Mouse (Mus musculus) thymus, postnatal 10 days (tissue): ENCODE data around the gene Tmem161b.
"Not testable (repeated sequence)": the region's sequence is repeated elsewhere in the genome, so short reads cannot be mapped to it uniquely, and the experiment has no call there.

Experiments used
- DNase-seq, 2 experiments: peaks; one replicate each; pipeline ENCODE4 v3.0.0; 2021; ENCODE audit warnings: low spot score in 2 of 2

Gene Tmem161b

DNA sequence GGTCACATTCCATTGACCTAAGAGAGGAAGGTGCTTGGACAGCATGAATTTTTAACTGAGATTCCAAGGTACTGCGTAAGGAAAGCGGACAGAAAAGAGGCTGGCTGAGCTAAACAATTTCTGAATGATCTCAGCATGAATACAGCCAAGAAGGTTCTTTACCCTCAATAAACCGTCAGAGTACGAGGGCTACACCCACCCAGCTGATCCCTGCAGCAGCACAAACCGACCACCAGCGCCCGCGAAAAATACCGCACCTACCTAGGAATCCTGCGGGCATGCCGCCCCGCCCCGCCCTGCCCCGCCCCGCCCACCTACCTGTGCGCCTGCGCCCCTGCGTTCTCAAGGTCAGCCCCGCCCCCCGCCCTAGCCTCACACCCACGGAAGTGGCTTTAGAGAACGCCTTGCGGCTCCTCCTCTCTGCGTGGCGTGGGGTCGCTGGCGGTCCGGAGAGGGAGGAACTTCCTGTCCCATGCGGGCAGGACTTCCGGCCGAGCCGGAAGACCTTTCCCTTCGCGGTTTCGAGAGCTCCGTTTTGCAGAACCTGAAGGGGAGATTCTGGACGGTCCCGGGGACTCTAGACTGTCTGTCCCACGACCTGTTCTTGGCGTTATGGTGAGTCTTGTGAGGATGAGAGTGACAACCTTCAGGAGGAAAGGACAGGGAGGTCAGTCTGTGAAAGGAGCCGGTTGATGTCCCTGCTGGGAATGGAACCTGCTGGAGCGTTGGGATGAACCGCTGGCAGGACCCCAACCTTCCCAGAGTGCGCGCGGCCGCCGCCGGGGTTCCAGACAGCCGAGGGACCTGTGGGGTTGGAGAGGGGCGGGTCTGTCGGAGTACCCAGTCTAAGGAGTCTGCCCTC, at the start of gene Tmem161b:
Tmem161b (plus strand) TSS at position 477 of the 862 bp plus-strand sequence.
- peak; percentile 81 to 82 for DNase-seq

DNA sequence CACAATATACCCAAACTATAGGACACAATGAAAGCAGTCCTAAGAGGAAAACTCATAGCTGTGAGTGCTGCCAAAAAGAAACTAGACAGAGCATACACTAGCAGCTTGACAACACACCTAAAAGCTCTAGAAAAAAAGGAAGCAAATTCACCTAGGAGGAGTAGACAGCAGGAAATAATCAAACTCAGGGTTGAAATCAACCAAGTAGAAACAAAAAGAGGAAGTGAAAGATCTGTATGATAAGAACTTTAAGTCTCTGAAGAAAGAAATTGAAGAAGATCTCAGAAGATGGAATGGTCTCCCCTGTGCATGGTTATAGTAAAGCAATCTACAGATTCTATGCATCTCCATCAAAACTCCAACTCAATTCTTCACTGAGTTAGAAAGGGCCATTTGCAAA, 36.3 kb upstream of the Tmem161b start:
- DNase-seq, result not testable (repeated sequence)

DNA sequence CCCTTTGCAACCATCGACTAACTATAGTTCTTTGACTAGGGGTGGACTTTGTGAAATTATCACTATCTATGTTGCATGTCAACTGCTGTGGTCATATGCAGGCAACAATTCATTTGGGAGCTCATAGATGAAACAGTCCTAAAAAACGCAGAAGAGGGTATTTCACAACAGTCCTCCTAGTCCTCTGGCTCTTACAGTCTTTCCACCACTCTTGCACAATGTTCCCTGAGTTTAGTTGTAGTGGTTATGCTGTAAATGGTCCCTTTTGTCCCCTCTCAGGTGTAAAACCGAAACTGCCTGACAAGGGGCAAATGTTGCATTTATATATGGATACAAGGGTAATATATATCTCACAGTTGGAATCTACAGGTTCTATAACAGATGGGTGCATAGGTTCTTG, 29.4 kb upstream of the Tmem161b start:
- no peak for DNase-seq

DNA sequence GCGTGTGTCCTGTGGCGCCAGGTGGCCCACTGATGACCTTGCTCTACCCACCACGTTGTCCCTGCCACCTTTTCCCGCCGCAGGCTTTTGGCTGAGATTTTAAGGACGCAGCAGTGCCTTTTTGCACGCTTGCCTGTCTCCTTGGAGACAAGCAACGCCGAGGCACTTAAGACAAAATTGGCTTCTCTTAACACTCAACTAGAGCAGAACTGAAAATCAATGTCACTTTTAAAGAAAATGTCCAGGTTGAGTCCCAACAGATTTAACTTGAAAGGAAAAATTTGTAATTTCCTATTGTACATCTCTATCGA, 541 bp downstream of the Tmem161b start:
- DNase-seq, result no peak

DNA sequence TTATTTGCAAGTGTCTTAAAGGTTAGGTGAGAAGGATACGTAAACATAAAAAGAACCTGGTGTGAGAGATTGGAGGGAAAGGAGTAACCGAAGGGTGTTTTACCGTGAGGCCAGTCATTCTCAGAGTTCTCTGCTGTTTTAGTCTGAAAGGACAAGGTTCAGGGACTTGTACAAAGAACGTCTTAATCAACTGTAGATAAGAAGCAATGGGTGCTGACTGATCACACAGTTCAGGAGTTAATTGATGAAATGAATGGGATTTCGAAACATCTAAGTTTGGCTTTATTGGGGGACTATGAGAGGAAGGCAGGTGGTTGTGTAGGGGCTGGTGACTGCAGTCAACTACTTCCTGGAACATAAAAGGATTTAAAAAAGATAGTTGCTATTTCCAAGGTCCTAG, 922 bp downstream of the Tmem161b start:
- no peak for DNase-seq

DNA sequence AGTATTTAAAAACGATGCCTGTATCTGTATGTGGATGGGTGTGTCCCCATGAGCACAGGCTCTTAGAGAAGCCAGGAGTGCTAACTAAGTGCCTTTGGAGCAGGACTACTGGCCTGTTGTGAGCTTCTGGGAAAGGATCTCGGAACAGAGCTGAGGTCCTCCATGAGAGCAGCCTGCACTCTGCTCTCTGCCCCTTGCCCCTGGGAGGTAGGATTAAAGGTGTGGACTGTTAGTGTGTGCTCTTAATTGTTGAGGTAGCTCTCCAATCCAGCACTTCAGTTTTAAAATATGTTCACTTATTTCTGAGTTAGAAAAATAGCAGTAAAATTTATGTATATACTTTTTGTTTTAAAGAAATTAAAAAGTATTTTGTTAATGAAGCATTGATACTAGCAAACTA, 11.9 kb downstream of the Tmem161b start:
- no peak for DNase-seq

DNA sequence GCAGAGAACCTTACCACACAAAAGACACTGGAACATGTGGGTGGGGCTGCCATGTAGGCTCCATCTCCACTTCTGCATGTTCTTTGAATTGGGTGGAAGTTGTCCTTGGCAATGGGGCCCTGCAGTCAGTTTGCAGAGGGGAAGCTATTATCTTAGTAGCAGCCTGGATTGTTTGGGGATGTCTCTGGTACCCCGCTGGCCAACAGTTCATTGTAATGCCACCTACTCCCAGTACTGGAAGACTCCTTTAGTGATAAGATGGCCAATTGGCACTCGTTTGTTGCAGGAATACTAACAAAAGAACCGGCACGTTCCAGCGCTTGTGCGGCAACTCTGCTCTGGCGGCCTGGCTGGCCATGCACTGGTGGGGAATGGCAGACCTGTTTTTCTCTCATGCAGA, 14.7 kb downstream of the Tmem161b start:
- no peak for DNase-seq

DNA sequence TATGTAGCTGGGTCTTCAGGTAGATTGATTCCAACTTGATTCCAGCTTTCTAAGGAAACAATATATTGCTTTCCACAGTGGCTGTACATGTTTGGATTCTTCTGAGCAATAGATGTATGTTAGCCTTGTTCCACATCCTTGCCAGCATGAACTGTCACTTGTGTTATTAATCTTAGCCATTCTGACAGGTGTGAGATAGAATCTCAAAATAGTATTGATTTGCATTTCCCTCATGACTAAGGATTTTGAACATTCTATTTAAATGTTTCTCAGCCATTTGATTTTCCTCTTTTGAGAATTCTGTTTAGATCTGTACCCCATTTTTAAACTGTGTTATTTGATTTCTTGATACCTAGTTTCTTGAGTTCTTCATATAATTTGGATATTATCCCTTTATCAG, 16.1 kb downstream of the Tmem161b start:
- DNase-seq, result no peak

DNA sequence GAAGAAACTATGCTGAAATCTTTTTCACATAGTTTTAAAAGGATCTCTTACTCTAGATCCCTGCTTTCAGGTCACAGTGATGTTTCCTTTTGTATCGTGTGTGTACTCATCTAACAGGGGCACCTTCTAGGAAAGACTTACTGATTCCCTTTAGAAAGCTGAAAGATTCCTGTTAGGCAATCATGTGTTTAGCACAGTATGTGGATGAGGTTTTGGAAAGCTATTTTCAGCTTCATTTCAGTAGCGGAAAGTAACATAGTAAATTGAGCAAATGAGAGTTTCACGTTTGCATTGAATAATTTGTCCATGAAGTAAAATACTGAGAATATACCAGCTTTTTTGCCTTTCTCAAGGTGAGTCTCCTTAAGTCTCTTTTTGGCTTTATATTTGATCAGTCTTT, 26.0 kb downstream of the Tmem161b start:
- no peak for DNase-seq

DNA sequence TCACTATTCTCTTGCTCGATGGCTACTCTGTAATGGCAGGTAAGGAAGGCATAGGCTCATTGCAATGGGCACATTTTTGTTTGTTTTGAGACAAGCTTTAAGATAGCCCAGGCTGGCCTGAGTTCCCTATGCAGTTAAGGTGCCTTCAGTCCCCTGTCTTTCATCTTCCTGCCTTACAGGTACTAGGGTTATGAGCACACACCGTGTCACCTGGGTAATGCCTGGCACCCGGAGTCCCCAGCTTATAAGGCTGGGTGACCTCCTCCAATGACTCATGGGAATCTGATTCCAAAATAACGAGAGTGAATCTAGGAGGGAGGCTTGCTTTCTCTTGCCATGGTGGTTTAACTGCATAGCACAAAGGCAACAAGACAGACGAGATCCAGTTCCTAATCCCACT, 29.2 kb downstream of the Tmem161b start:
- no peak for DNase-seq

DNA sequence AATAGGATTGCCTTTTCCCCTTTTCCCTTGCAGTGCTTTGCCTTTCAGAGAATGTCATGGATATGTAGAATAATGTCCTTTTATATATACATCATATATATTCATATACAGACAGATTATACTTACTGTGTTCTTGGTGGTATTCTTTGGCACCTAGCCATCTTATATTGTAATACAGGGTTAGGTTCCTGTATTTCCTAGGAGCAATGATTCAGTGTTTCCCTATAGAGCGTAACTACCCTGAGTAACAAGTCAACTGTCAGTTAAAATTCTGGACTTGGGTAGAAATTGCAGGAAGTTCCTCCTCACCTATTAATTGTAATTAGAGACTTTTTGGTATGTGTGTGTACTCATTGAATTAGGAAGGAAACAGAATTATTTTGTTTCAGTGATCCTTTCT, 33.0 kb downstream of the Tmem161b start:
- DNase-seq, result no peak

DNA sequence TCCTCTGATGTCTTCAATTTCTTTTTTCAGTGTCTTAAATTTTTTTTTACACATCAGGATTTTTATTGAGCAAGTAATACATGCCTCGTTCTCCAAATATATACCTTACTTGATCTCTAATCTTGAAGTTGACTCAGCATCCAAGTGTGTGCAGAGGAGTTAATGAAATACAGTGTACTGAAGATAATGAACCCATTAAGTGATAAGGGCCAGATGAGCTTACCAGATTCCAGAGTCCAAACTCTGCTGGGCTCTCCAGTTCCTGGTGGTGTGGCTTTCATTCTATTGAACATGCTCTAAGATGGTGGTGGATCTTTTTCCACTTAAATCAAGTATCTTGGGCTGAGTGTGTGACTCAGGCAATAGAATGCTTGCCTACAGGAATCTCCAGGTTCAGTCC, 42.3 kb downstream of the Tmem161b start:
- not testable (repeated sequence) for DNase-seq

DNA sequence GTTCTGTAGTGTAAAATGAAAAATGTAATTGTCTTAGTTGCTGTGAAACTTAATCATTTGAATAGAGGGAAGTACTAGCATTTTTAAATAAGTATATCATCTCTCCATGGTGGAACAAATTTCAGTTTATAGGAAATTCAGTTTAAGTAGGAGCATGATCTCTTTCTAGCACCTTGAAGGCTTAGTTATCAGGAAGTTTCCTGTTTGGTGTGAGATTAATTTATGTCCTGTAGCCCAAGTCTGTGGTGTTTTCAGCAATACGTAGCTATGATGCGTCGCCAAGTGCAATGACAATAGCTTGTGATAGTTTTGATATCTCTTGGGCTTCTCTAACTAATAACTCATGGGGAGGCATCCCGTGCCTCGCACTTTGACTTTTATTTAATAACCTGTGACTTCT, 54.1 kb downstream of the Tmem161b start:
- no peak for DNase-seq

DNA sequence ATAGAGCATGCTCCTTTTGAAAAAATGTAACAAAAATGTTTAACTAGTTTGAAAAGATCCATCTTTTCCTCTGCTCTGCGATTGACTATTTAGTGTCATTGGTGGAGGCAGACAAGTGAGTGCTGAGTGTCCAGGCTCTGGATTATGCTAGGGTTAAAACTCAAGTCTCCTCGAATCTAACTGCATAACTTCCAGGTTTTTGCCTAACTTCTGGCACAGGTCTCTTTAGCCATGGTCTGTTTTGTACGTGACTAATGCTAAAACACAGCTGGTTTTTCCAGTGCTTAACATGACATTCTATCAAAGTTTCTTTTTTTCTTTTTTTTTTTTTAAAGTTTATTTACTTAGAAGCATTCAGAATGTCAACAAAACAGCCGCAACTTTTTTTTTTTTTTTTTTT, 58.3 kb downstream of the Tmem161b start:
- no peak for DNase-seq

DNA sequence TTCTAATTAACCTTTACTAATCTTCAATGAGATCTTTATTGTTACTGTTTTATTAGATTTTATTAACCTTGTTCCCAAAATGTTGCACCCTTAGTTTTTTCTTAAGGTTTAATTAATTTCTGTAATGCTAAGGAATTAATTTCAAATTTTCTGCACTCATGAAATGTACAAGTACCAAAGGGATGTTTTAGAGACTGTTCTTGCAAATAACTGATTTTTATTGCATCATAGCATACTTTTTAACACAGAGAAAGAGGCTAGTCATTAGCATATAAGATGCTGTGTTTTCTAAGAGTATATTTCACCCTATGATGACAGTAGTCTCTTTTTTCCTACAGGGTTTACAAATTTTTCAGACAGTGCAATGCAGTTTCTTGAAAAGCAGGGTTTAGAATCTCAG, 60.9 kb downstream of the Tmem161b start:
- DNase-seq, result no peak

DNA sequence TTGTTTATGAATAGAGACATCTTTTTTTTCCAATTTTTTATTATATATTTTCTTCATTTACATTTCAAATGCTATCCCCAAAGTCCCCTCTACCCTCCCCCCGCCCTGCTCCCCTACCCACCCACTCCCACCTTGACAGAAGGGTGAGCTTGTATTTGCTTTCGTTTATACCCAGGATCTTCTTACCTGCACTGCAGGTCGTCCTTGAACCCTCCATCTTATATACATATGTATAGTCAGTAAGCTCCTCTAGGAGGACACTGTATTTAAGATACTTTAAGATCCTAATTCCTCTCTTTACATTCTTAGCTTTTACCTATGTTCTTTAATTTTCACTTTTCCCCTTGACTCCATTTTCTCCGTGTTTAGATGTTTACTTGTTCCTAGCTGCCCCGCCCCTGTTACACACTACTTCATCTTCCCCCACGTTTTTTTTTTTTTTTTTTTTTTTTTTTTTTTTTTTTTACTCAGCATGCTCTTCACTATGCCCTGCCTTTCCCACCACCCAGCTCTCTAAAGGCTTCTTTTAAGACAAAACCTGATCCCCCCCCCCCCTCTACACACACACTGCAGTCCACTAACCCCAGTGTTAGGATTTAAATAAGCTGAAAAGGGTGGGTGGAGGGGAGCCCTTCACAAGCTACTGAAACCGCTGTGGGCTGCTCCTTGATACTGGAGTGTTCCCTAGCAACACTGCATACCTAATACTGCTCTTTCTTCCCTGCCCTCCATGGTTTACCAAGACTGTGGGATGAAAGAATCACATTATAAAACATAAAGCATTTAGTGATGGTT, 62.9 kb downstream of the Tmem161b start:
- DNase-seq, result no peak

DNA sequence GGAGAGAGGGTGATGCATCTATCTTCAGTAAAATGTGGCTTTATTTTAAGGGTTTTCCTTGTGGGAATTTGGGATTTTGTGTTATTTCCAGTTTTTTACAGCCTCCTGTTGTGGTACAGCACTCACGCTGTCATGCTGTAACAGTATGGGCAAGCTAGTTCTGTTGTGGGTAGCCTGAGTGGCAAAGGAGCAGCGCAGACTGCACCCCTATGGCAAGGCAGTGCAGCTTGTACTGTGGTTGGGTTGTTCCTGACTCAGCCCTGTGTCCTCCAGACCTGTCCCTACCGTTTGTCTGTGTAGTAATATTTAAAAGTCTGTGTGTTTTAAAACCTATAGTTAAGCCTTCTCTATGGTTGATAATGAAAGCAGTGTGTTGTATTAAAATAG, 63.5 kb downstream of the Tmem161b start:
- DNase-seq, result no peak

DNA sequence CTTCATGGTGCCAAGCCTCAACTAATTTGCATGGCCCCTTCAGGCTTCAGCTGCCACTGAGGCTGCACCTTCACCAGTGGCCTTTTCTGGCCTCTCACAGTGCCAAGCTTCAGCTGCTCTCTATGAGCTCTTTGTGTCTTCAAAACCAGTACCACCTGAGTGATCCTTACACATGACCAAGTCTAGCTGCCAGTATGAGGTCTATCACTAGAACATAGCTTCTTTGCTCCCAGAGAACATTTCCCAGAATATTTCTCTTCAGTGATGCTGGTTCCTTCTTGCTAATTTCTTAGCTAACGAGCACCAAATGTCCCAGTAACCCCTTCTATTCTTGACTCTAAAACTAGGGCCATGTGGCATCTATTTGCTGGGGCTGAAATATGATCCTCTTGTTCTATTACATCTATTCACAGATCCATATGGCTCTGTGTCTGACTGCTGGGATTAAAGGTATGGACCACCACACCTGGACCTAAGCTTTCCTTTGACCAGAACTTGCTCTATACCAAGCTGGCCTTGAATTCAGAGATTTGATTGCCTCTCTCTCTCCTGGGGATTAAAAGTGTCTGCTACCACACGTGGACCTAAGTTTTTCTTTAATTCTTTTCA, 77.5 kb downstream of the Tmem161b start:
- DNase-seq, result no peak

DNA sequence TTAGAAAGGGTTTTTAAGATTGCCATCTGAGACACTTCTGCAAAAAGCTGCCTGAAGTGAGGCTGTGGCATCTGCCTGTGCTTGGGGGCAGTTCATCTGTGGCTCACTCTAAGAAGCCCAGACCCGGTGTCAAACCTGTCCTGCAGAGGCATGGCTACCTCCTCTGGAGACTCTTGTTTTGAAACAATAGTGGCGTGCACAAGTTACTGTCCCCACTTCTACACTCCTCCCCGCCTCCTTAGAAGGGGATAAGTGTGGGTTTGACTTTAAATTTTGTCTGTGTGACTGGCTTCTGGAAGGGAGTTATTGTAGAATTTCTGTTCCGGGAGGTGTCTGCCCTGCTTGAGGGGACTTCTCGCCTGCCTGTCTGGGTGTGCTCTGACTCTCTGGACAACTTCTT, 121.2 kb downstream of the Tmem161b start:
- DNase-seq, result no peak

DNA sequence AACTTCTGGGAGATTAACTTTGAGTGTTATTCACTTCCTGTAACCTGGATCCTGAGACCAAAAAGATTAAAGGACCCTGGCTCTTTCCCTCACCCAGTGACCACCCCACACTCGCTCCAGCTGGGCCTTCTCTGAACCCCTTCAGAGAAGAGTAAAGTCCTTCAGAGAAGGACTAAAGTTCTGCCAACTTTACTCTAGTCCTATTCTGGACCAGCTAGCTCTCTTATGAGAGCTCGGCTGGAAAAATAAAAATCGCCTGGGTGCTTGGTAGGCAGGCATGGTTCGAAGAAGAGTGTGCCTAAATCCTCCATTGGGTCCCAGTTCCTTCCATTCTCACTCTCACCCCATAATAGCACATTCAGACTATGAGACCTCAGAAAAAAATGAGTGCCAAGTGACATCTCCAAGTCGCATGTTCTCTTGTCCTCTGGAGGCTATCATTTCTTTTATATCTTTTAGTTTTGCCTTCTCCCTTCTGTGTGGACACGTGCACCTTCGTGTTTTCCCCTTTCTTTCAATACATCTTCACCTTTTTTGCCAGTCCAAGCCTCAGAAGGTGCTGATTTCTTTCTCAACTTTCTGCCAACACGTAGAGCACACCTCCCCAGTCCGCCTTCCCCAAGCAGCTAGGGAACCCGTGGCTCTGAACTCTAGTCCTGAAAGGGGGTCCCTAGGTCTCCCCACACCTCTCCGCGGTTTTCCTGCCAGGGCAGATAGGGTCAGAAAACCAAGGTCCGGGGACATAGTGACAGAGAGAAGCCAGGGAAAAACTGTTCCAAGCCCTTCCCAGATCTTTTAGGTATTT, 121.8 kb downstream of the Tmem161b start:
- DNase-seq, result no peak

DNA sequence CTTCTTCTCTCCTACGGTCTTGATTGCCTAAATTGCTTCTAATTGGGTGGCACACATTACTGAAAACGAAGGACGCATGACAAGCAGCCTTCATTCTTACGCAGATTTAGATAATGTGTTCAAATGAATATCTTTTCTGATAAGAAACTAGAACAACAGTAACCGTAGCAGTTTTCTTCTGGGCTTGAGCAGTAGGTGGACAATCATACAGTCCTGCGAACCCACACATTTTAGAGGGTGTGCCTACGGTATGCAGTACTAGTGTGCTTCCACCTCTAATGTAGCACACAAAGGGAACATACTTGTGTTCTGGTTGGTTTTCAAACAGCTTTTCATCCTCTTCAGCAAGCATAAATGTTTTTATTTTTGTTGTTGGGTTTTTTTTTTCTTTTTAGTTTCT, 122.6 kb downstream of the Tmem161b start:
- DNase-seq, result no peak

DNA sequence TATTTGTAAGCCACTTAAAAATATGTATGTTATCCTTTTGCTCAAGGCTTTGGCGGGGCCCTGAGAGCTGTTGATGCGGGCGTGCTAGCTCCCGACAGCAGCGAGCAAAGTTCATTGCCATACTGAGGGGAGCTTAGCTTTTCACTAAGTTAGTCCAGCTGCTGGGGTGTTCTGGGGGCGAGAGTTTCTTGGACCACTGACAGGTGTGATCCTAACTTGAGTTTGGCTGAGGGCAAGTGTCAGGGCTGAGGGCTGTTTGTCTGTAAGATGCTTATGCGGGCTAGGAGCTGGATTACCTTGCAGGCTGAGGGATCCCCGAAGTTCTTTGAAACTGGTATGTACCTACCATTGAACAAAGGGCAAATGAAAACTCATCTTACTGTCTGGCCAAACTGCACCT, 123.0 kb downstream of the Tmem161b start:
- DNase-seq, result no peak
